Mouse (Mus musculus) liver, embryonic 14.5 days (tissue): ENCODE measurements around the gene Kdm2a.

ENCODE experiments used
- CTCF ChIP-seq: IDR thresholded peaks from 2 replicates; pipeline ENCODE4 v1.5.1; 2016; ENCODE audit warnings: antibody characterized with exemption, low read depth, control low read depth
- EP300 ChIP-seq: IDR thresholded peaks from 2 replicates; pipeline ENCODE4 v1.6.1; 2016; ENCODE audit warnings: antibody characterized with exemption, low read depth

DNA sequence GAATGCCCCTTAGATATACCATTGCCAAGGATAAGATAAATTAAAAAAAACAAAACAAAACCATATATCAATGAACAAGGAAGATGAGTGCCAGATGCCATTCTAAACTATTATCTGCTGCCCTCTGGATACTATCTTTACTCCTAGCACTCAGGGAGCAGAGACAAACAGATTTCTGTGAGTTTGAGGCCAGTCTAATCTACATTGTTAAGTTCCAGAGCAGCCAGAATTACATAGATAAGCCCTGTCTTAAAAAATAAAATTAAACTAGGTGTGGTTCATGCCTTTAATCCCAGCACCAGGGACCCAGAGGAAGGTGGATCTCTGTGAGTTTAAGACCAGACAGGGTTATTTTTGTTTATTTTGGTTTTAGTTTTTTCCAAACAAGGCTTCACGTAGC is 51.6 kb downstream of the Kdm2a start:
- TF ChIP-seq EP300, result no peak
- no peak for TF ChIP-seq CTCF
